Mouse (Mus musculus) c-Kit-positive CD71-negative TER-119-negative erythroid progenitor cells, embryonic 14.5 days (primary cell): ENCODE results near the gene Usp6nl.

Experiments used
- DNase-seq: peaks from one replicate; pipeline ENCODE4 v3.0.0-alpha.2; 2013; ENCODE audit warnings: low read depth

Usp6nl gene

DNA sequence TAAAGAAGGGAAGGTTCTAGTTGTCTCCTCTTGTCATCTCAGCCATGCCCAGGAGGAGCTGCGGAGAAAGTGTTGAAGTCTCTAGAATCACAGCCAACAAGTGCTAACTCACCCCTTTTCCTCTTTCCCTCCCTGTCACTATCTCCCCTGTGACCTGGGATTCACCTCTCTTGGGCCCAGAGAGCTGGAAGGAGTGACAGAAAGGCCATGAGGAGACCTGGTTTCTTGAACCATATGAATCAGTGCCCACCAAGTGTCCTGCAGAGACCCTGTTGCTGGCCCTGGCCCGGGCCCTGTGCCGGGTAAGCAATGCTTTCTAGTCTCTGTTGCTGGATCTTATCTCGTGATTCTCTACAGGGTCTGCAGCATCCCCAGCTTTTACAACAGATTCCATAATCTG, 155.4 kb downstream of the Usp6nl start:
- DNase-seq: no peak

DNA sequence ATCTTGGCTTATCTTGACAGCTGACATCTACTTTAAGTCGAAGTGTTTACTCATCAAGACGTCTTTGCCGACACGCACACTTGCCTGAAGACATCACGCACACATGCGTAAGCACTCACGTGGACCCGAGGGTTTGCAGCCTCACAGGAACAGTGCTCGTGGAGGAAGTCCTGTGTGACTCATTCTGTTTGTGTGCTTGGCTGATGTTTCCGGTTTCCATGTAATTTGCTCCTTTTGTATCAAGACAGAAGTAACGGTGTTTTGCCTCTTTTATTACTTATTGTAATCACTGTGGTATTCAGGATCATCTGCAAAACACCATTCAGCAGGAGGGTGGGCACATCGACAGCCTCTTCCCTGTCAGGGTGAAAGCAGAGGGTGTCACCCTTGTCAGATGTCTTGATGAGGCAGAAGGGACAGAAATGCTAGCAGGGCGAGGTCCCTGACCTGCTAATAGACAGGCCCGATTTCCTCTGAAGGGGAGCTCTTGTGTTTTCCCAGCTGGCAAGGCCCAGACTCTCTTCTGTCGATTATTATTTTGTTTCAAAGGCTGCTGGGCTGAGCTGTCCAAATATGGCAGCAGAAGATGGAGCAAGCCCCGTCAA, 156.0 kb downstream of the Usp6nl start:
- peak; percentile 35 for DNase-seq

DNA sequence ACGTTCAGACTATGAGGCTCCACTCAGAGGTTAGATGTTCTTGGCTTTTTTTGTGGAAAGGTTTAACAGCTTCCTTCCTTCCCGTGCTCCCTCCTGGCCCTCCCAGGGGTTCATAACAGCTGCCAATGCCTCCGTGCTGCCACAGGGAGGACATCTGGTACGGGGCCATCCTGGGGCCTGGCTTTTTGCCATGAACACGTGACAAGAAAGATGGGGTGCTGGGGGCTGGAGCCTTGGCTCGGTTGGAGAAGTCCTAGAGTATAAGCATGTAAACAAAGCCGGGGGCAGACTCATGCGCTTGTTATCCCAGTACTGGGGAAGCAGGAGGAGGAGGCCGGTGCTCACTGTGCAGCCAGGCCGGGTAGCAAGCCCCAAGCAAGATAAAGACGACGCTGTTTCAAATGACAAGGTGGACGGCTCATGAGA, 156.5 kb downstream of the Usp6nl start:
- DNase-seq: no peak

DNA sequence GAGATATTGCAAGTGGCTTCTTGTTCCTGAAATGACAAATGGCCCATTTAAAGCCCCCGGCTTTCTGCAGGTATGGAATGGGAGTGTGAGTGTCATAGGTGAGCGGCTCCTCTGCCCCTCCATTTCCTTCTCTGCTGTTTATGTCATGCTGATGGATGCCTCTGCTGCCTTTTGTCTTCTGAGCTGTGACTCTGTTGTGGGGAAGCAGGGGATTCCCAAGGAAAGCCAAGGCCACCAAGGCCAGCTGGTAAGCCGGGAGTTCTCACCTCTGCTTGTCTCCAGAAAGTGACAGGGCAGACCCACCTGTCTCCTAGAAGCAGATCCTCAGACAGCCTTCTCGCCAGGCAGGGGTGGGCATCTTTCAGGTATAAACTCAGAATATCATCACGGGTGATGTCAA, 157.2 kb downstream of the Usp6nl start:
- DNase-seq: no peak

DNA sequence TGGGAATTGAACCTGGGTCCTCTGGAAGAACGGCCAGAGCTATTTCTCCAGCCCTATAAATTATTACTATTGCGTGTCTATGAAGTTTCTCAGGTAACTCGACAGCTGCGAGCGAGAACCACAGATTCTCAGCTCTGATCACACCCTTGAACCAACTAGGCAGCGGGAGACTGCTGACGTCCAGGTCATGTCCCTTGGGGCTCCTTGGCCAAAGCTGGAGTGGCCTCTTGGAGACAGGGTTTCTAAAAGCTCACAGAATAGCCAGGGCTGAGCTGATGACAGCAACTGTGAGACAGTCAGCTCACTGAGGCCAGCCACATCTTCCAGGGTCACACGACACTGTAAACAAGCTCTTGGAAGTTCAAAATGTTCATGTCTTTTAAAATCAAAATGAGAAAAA, 159.5 kb downstream of the Usp6nl start:
- DNase-seq: no peak

DNA sequence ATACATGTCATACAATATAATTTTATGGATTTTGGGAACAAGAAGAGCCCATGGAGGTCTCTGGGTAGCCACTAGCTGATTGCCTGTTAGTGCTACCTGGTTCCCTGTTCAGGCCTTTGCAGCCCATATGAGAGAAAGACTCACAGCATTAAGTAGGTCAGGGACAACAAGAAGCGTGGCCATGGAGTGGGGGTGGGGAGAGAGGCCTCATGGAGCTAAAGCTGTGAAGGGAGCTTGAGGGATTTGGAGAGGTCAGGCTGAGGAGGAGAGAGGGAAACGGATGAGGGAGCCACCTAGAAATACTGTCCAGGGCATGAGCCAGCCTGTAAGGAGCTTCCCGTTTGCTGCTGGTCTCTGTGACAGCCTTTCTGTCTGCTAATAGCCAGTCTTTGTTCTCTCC, 159.9 kb downstream of the Usp6nl start:
- no peak for DNase-seq

DNA sequence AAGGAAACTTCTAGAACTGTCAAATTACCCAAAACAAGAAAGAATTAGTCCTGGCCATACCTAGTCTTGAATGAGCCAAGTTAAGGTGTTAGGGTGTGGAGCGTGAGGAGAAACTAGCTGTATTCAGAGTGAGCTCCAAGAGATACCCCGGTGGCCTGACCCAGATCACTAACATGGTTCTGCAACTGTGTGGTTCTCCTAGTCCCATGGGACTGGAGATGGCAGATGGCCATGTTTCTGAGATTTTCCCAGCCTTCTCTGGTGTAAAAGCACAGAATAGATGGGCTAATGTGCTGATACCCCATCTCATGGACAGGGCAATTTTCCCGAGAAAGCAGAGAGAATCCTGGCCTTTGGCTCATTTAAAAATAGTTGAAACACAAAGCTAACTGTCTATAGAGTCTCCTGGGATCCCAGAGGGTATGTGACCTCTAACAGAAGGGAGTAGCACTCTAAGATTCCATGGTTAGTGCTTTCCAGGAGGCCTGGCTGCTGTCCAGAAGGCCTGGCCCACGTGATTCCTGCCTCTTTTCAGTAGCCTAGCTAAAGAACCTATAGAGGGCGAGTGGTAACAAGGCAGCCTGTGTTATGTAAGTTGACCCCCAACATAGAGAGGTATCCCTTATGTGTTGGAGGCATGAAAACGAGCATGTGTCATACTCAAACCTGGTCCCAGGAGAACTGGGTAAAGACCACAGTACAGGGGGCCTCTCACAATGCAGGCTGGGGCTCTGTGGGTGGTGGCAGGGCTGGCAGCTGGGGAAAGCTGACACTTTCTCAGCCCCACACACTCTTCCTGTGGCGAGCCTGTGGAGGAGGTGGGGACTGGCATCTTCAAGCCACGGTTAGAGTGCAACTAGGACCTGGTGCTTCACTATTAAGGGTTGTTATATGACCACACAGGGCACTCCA, 160.9 kb downstream of the Usp6nl start:
- no peak for DNase-seq

DNA sequence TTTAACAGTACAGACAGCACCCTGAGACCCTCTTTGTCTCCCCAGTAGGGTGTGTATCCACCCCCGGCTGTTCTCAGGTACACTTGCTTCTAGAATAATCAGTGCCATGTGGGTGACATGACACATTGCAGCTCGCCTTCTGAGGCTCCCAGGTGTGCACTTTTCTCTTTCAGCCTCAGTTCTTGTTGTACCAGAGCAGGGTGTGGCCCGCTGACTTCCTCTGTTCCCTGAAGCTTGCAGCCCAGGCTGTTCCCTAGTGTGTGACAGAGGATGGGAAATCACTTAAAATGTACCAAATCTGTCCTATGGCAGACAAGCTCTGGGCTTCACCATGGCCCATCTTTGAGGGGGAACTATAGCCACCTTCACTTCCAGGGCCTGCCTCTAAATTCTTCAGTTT, 161.7 kb downstream of the Usp6nl start:
- DNase-seq: no peak

DNA sequence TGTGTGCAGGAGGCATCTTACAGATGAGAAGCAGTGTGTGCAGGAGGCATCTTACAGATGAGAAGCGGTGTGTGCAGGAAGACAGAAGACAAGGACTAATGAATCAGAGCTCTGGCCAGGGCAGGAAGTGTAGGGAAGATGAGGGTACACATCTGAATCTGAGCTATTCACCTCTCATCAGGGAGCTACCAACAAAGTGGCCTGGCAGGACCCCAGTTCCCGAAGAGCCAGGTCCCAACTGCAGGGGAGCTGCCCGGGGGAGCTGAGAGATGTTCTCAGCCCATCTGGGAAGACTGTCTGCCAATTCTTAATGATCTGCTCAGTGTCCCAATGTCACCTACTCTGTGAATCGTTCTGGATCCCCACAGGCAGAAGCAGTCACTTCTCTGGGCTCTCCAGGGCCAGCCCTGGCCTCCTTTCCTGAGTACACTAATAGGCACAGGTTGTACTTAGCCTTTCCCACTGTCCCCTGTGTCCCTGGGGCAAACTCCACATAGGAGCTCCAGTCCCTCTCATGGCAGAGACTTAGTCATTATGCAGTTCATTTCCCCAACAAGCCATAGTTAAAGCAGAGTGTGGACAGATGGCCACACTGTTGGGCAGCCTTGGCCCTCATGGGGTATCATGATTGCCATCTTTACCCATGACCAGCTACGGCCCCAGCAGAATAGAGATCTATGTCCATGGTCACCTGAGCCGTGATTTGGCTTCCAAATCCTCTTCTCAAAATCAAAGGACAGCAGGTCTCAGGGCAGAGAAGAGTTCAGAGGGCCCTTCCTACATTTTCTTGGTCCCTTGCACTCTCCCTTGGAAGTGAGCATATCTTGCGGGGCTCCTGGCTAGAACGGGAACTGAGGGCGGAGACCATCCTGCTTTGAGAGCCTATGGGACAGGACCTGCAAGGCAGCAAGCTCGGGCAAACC, 165.4 kb downstream of the Usp6nl start:
- no peak for DNase-seq

DNA sequence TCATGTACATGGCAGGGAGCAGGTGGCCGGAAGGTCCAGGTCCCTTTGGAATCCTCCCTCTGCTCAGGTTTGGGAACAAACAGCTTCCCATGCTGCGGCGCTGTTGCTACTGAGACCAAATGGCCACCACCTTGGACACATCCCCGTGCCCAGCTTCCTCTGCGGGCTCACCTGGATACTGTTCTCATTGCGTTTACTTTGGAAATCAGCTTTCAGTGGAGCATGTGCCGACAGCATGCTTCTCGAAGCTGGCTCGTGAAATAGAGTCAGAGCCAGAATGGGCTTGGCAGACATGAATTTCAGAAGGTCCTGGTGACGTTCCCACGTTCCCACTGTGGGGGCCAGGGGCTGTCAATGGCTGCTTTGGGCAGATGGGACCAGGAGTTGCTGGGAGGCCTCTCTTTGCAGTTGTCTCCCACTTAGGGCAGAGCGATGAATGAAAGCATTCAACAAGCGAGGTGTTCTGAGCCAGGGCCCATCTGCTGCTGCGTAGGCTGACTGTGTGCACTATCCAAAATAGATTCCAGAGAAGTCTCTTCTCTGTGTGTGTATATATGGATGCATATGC, 166.1 kb downstream of the Usp6nl start:
- no peak for DNase-seq

DNA sequence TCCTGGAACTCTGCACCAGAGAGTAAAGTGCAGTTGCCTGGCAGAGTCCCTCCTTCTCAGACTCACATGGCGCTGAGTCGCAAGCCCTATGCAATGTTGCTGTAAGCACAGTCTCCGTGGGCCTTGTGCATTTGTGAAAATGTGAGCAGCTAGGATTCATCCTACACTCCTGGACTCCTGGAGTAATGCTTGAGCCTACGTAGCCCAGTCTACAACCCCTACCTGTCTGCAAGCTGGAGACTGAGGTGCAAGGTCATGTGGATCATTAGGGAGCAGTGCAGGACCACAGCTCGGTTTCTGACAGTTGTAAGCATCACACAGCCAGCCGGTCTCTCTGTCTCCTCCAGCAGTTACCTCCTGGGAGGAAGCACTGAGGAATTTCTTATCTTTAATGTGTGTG, 167.6 kb downstream of the Usp6nl start:
- no peak for DNase-seq

DNA sequence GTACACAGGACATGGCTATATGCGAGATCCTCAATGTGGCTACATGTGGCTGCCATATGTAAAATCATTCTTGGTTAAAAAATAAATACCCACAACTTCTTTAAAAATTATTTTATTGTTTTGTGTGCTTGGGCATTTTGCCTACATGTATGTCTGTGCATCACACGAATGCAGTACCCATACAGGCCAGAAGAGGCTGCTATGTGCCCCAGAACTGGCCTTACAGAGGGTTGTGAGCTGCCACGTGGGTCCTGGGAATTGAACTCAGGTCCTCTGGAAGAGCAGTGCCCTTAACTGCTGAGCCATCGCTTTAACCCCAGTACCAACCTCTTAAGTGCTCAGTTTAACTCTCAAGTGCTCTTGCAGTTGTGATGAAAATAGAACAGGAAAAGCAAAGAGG, 168.4 kb downstream of the Usp6nl start:
- no peak for DNase-seq

DNA sequence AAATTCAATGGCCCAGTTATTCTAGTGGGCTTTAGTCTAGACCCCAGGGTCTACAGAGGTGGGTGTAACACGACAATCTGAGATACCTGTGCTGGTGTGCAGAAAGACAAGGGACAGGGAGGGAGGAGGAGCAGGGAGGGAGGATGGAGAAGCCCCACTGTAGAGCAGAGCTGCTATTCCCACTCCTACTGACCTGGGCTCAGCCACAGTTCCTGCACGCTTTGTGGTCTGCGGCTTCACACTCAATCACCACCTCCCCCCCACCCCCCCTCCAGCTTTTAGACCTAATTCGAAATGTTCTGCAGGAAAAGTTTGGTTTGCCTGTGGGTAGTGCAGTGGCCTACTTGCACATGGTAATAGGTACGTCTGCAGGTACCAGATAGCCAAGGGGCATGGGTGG, 171.4 kb downstream of the Usp6nl start:
- DNase-seq: no peak
